Mouse (Mus musculus) midbrain, embryonic 11.5 days (tissue): Measurements from ENCODE around the gene Flt4. TPM values are rescaled to one million over a fixed set of nuclear protein-coding genes. Genes with fewer than 3 reads are reported as not detected.
A peak's percentile ranks its signal among the peaks of the same experiment; 100 is the strongest.

Experiments used
- ATAC-seq: fragments of 200-750 bp; cut with Nextera tagmentation; 2 replicates; pipeline ENCODE4 v1.8.0; 2017; ENCODE audit warnings: moderate TSS enrichment, moderate library complexity; ENCODE audit not compliant: low FRiP score
- DNase-seq: peaks from one replicate; pipeline ENCODE4 v3.0.0; 2015; ENCODE audit warnings: low spot score; ENCODE audit errors: missing footprints
- H3K27ac ChIP-seq: fragments of 300-500 bp; sonication (generic); 2 replicates; pipeline ENCODE4 v1.5.1; 2014; ENCODE audit warnings: low read depth, low read length
- H3K27me3 ChIP-seq: fragments of 300-500 bp; sonication (generic); 2 replicates; pipeline ENCODE4 v1.6.1; 2014; ENCODE audit warnings: mild to moderate bottlenecking, low read length, moderate library complexity, mixed read lengths; ENCODE audit not compliant: control insufficient read depth, insufficient read depth
- H3K36me3 ChIP-seq: fragments of 300-500 bp; sonication (generic); 2 replicates; pipeline ENCODE4 v1.6.1; 2014; ENCODE audit warnings: mild to moderate bottlenecking, low read length, moderate library complexity, mixed read lengths; ENCODE audit not compliant: control insufficient read depth, insufficient read depth
- H3K4me1 ChIP-seq: fragments of 300-500 bp; sonication (generic); 2 replicates; pipeline ENCODE4 v1.6.1; 2014; ENCODE audit warnings: low read length; ENCODE audit not compliant: control insufficient read depth, insufficient read depth
- H3K4me2 ChIP-seq: fragments of 300-500 bp; sonication (generic); 2 replicates; pipeline ENCODE4 v1.6.1; 2014; ENCODE audit warnings: mild to moderate bottlenecking, moderate library complexity
- H3K4me3 ChIP-seq: fragments of 300-500 bp; sonication (generic); 2 replicates; pipeline ENCODE4 v1.5.1; 2014; ENCODE audit warnings: low read depth, low read length
- H3K9ac ChIP-seq: fragments of 300-500 bp; sonication (generic); 2 replicates; pipeline ENCODE4 v1.6.1; 2014; ENCODE audit warnings: low read length
- H3K9me3 ChIP-seq: fragments of 300-500 bp; sonication (generic); 2 replicates; pipeline ENCODE4 v1.6.1; 2016; ENCODE audit warnings: low read length; ENCODE audit not compliant: control insufficient read depth
- WGBS: fragments of 180-500 bp; shearing (Covaris S2); extraction: QIAGEN DNeasy Blood & Tissue Kit; methylation state at CpG from one replicate; pipeline ENCODE4 v1.1.7; 2014; 5-methylcytosine and 5-hydroxymethylcytosine counted together
- polyA plus RNA-seq: library from polyadenylated mRNA; unstranded; fragments of >200 nt; fragmentation: Nextera tagmentation; extraction: Ambion mirVana; gene quantifications from 2 replicates; pipeline ENCODE4 v1.2.1, GENCODE M21; 2014

The Flt4 gene
- polyA plus RNA-seq, 1 experiment from 2014 or later = 2.6 TPM

DNA sequence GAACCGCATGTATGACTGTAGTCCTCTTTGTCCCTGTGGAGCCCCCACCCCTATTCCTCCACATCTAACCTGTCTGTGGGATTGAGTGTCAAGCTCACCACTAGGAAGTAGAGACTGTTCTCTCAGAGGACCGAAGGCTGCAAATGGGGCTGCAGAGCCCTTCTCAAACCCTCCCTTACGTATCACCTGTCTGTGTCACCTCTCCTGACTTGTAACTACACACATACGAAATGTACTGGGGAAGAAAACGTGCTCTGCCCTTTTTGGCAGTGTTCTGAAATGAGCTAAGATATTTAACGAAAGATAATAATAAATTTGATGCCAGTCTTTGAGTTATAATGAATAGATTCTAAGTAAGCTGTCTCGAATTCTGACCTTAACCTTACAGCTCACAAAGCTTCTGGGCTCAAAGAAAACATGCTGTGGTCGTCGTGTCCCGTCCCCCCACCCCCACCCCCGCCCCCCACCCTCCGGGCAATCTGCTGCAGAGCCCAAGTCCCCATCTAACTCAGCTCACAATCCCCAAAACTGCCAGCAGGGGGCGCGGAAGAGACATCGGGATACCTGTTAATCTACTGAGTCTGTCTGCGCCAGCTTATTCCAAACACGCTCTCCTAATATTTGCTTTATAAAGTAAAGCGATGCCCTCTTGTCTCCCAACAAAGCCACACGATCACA is 43.5 kb downstream of the Flt4 start:
- peak; percentile 80 for ATAC-seq
- 29% methylated on average over 19 of the region's 19 CpGs for WGBS
- no peak overlapping the region for H3K27ac ChIP-seq
- DNase-seq = peak; percentile 99
- H3K27me3 ChIP-seq = no peaks in the 10 kb centered on the region
- H3K4me2 ChIP-seq = peak overlapping the region; percentile 29
- H3K9ac ChIP-seq = no peak overlapping the region
- no peaks in the 10 kb centered on the region for H3K9me3 ChIP-seq
- no peaks in the 10 kb centered on the region for H3K4me1 ChIP-seq
- H3K36me3 ChIP-seq = no peaks in the 10 kb centered on the region
- no peak overlapping the region for H3K4me3 ChIP-seq

DNA sequence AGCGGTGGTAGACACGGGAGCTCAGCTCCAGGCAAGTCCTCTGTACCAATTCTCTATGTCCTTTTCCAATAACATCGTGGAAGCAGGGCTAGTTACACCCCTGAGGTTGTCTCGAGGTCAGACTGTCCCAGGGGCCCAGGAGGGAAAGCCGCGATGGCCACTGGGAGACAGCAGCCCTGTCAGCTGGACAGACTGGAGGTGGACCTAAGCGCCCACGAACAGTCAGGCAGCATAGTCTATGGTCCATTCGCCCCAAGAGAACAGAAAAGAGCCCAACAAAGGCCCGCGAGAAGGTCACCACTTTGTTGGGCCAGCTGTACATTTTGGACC is 44.0 kb downstream of the Flt4 start:
- DNase-seq (no peak), ATAC-seq (peak; percentile 49)
- Histone ChIP-seq H3K9ac (no peak overlapping the region), H3K27me3 (no peaks in the 10 kb centered on the region), H3K9me3 (no peaks in the 10 kb centered on the region), H3K4me3 (no peak overlapping the region), H3K36me3 (no peaks in the 10 kb centered on the region), H3K27ac (no peak overlapping the region), H3K4me2 (peak overlapping the region; percentile 29), H3K4me1 (no peaks in the 10 kb centered on the region)
- 41% methylated on average over 11 of the region's 11 CpGs for WGBS

GRCm38 (mm10) chr11:49654651-49655050 is 45.6 kb downstream of the Flt4 start:
- Histone ChIP-seq H3K9me3 (no peaks in the 10 kb centered on the region), H3K36me3 (no peaks in the 10 kb centered on the region), H3K27me3 (no peaks in the 10 kb centered on the region), H3K27ac (no peak overlapping the region), H3K4me3 (no peak overlapping the region), H3K4me1 (no peaks in the 10 kb centered on the region), H3K4me2 (no peak overlapping the region), H3K9ac (no peak overlapping the region)
- ATAC-seq (no peak), DNase-seq (peak; percentile 65)
- WGBS = 89% methylated on average over 5 of the region's 5 CpGs

DNA sequence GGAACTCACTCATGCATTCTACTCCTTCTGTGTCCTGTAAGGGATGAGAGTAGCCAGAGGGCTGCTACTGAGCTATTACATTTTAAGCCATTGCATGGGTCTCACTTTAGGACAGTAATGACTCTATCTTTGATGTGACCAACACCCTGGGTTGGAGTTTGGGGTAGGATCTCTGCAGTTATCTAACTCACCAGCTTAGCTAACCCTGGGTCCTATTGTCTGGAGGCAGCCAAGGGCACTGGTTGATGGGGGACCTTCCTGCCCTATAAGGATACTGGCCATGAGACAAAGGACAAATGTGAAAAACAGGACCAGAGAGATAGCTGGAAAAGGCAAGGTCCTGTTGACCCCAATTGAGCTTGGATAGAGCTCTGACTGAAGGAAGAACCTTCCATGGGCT is 46.4 kb downstream of the Flt4 start:
- Histone ChIP-seq H3K4me2 (no peak overlapping the region), H3K4me1 (no peaks in the 10 kb centered on the region), H3K9ac (no peak overlapping the region), H3K36me3 (no peaks in the 10 kb centered on the region), H3K27ac (no peak overlapping the region), H3K27me3 (no peaks in the 10 kb centered on the region), H3K4me3 (no peak overlapping the region), H3K9me3 (no peaks in the 10 kb centered on the region)
- ATAC-seq (no peak), DNase-seq (peak; percentile 6)

DNA sequence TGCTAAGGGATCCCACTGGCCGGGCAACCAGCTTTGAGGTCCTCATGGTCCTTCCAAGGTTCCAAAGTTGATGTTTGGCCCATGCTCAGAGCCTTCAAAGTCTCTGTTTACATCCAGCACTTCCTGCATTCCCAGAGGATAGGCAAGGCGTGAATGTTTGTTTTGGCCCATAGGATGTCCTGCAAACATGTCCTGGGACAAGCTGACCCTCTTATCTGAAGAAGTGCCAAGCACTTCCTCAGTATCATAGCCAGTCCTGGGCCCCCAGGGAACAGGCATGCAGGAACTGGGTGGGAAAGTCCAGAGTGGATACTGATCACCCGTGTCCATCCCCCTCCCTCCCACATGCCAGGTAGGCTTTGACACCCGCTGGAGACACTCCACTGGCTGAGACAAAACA is 49.0 kb downstream of the Flt4 start:
- ATAC-seq = no peak
- WGBS = 88% methylated on average over 4 of the region's 4 CpGs
- Histone ChIP-seq H3K27ac (no peak overlapping the region), H3K36me3 (no peaks in the 10 kb centered on the region), H3K27me3 (no peaks in the 10 kb centered on the region), H3K4me1 (no peaks in the 10 kb centered on the region), H3K9ac (no peak overlapping the region), H3K9me3 (no peaks in the 10 kb centered on the region), H3K4me2 (no peak overlapping the region), H3K4me3 (no peak overlapping the region)
- DNase-seq = no peak

DNA sequence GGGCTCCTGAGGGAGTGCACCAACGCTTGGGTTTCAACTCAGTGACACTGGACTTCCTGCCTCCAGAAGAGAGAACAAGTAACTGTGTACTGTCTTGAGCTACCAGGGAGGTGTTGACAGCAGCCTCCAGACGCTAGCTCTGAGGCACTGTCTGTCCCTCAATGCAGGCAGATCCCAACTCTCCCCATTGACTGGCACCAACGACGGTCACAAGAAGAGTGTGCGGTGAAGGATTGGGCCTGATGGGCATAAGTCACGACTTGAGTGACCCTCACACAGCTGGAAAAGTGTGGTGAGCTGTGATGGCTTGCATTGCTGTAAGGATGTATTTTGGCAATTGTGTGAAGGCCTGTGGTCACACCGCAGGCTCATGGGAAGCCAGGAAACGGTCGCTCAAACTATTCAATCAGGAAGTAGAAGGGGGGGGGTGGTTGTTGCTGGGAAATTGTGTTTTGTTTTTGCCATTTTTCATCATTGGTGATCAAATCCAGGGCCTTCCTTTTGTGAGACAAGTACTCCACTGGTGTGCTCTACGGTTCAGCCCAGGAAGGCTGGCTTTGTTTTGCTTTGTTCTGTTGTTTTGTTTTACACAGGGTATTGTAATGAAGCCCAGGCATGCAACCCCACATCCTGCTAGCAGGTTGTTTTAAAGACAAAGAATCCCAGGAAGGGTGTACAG is 49.9 kb downstream of the Flt4 start:
- H3K4me2 ChIP-seq = no peak overlapping the region
- no peak overlapping the region for H3K4me3 ChIP-seq
- ATAC-seq (no peak), DNase-seq (peak; percentile 81)
- 77% methylated on average over 10 of the region's 10 CpGs for WGBS
- no peaks in the 10 kb centered on the region for H3K27me3 ChIP-seq
- no peak overlapping the region for H3K27ac ChIP-seq
- no peaks in the 10 kb centered on the region for H3K9me3 ChIP-seq
- H3K4me1 ChIP-seq = no peaks in the 10 kb centered on the region
- H3K36me3 ChIP-seq = no peaks in the 10 kb centered on the region
- no peak overlapping the region for H3K9ac ChIP-seq

- no peak overlapping the region for H3K4me2 ChIP-seq
- H3K9ac ChIP-seq = no peak overlapping the region
- 72% methylated on average over 7 of the region's 7 CpGs for WGBS
These were observed 50.4 kb downstream of the Flt4 start for GRCm38 (mm10) chr11:49659470-49659799.

GRCm38 (mm10) chr11:49662292-49662780 is 53.3 kb downstream of the Flt4 start:
- H3K36me3 ChIP-seq = no peaks in the 10 kb centered on the region
- WGBS = 56% methylated on average over 15 of the region's 15 CpGs
- no peaks in the 10 kb centered on the region for H3K4me1 ChIP-seq
- no peak overlapping the region for H3K27ac ChIP-seq
- H3K4me2 ChIP-seq = no peak overlapping the region
- no peaks in the 10 kb centered on the region for H3K27me3 ChIP-seq
- H3K4me3 ChIP-seq = no peak overlapping the region
- H3K9me3 ChIP-seq = no peaks in the 10 kb centered on the region
- no peak overlapping the region for H3K9ac ChIP-seq
- DNase-seq (peak; percentile 60), ATAC-seq (no peak)

More at GRCm38 (mm10) chr11:49659470-49659799, 50.4 kb downstream of the Flt4 start:
- no peak overlapping the region for H3K4me3 ChIP-seq
- no peaks in the 10 kb centered on the region for H3K36me3 ChIP-seq
- ATAC-seq (no peak), DNase-seq (peak; percentile 60)
- no peaks in the 10 kb centered on the region for H3K9me3 ChIP-seq
- H3K27ac ChIP-seq = no peak overlapping the region
- H3K27me3 ChIP-seq = no peaks in the 10 kb centered on the region
- H3K4me1 ChIP-seq = no peaks in the 10 kb centered on the region

DNA sequence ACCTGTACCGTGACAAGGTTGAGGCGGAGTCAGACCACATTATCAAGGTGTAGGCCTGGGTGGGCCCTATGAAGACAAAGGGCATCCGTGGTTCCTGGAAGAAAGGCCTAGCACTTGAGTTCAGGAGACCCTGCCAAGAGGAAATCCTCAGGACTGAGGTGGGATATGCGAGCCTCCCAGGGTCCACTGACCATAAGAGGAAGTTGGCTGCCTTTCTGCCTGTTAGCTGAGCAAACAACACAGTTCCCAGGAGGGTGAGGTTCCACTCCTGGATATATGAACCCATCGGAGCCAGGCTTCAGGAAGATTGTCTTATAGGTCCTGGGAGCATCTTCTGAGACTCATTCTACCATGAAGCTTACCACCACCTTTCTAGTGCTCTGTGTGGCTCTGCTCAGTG is 54.2 kb downstream of the Flt4 start, which contains the start of gene Scgb3a1:
Scgb3a1 (plus strand) TSS at position 301 of the 400 bp plus-strand sequence.
- Histone ChIP-seq H3K4me2 (no peak within 1 kb of the TSS), H3K27ac (no peak within 1 kb of the TSS), H3K4me1 (no peaks in the 10 kb centered on the region), H3K9ac (no peak within 1 kb of the TSS), H3K27me3 (no peaks in the 10 kb centered on the region), H3K36me3 (no peaks in the 10 kb centered on the region), H3K4me3 (no peak within 1 kb of the TSS), H3K9me3 (no peaks in the 10 kb centered on the region)
- WGBS = 89% methylated on average over 5 of the region's 5 CpGs
- ATAC-seq = no peak
- DNase-seq = peak; percentile 39
